Mouse (Mus musculus): ENCODE data around the gene Unk. TPM values are rescaled to one million over a fixed set of nuclear protein-coding genes. Genes with fewer than 3 reads are reported as not detected.

Gene Unk
- total and polyA plus RNA-seq, 3 experiments, result 21.7 to 42.3 TPM; not detected in 1

GRCm38 (mm10) chr11:116037826-116038225, 7.7 kb downstream of the Unk start:
- Histone ChIP-seq H3K4me1 (ENCODE audit: control insufficient read depth in 1 of 2, insufficient read depth in 2 of 2, low read length in 2 of 2) (peaks cover 0 to 2% of the 10 kb centered on the region in 2 experiments; a peak in 1 of 4 replicates), H3K4me3 (ENCODE audit: control insufficient read depth in 1 of 2, insufficient read depth in 1 of 2, low read depth in 2 of 2, low read length in 2 of 2) (no peak overlapping the region), H3K79me2 (ENCODE audit: control insufficient read depth, insufficient read depth, low read length, poor library complexity) (peaks cover 29% of the 10 kb centered on the region), H3K9ac (ENCODE audit: control insufficient read depth, low read depth, low read length, poor library complexity, severe bottlenecking) (no peak overlapping the region), H3K9me3 (replicated peaks; ENCODE audit: insufficient read depth, low read length) (no peaks in the 10 kb centered on the region), H3K27ac (ENCODE audit: control insufficient read depth, low read depth, low read length) (no peak overlapping the region), H3K27me3 (ENCODE audit: control insufficient read depth in 1 of 2, insufficient read depth in 2 of 2, low read length in 2 of 2) (no peaks in the 10 kb centered on the region), H3K36me3 (ENCODE audit: control insufficient read depth in 1 of 2, insufficient read depth in 2 of 2, low read length in 2 of 2) (peaks cover 1 to 41% of the 10 kb centered on the region in 2 experiments)
- TF ChIP-seq TBP (IDR thresholded peaks at IDR 0.05; ENCODE audit: low read depth, low read length), result no peak
- no peak for TF ChIP-seq SIN3A (IDR thresholded peaks at IDR 0.05; ENCODE audit: low read length)
- no peak for TF ChIP-seq MAZ (IDR thresholded peaks at IDR 0.05; ENCODE audit: low read depth, low read length)
- TF ChIP-seq KAT2A (conservative IDR thresholded peaks at IDR 0.05; ENCODE audit: low read depth, low read length), result no peak
- TF ChIP-seq USF1 (IDR thresholded peaks at IDR 0.05; ENCODE audit: low read depth, low read length), result no peak
- TF ChIP-seq ZKSCAN1 (IDR thresholded peaks at IDR 0.05; ENCODE audit: low read depth, low read length), result no peak
- no peak for TF ChIP-seq POLR2AphosphoS2 (IDR thresholded peaks at IDR 0.05; ENCODE audit: low read length)
- TF ChIP-seq MAX (IDR thresholded peaks at IDR 0.05; ENCODE audit: low read length), result no peak
- no peak for TF ChIP-seq GABPA (IDR thresholded peaks at IDR 0.05; ENCODE audit: low read depth, low read length)
- TF ChIP-seq MYB (IDR thresholded peaks at IDR 0.05; ENCODE audit: low read depth, low read length), result no peak
- TF ChIP-seq BHLHE40 (IDR thresholded peaks at IDR 0.05; ENCODE audit: borderline replicate concordance, low read depth, low read length), result no peak
- TF ChIP-seq E2F4 (IDR thresholded peaks at IDR 0.05; ENCODE audit: borderline replicate concordance, low read depth, low read length), result no peak
- TF ChIP-seq HCFC1 (IDR thresholded peaks at IDR 0.05; ENCODE audit: low read depth, low read length), result no peak
- no peak for TF ChIP-seq POLR2AphosphoS5 (IDR thresholded peaks at IDR 0.05; ENCODE audit: borderline replicate concordance, low read depth, low read length)
- no peak for TF ChIP-seq NRF1 (IDR thresholded peaks at IDR 0.05; ENCODE audit: insufficient read depth, low read depth, low read length, poor library complexity, severe bottlenecking)
- TF ChIP-seq ZC3H11A (IDR thresholded peaks at IDR 0.05; ENCODE audit: low read depth, low read length), result no peak
- no peak for TF ChIP-seq ELF1 (IDR thresholded peaks at IDR 0.05; ENCODE audit: low read depth, low read length)
- no peak for TF ChIP-seq CHD1 (IDR thresholded peaks at IDR 0.05; ENCODE audit: low read depth, low read length)
- no peak for DNase-seq (ENCODE audit: low read depth, low spot score)

DNA sequence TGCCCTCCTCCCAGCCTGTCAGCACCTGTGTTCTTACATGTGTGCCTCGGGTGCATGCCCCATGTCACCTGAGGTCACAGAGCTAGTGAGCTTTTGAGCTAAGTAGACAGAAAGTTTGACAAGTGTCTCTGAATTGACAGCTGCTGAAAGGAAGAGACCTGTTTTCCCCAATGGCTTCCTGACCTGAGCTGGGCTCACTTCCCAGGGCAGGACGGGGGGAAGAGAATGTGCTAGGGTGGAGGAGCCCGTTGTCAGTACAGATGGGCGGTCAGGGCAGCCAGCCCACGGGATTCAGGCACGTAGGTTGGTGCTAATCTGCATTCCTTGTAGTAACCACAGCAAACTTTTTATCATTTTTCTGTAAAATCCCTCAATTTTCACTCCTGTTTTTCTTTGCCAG, 10.5 kb downstream of the Unk start:
- Histone ChIP-seq H3K9me3 (replicated peaks; ENCODE audit: insufficient read depth, low read length) (no peaks in the 10 kb centered on the region), H3K79me2 (ENCODE audit: control insufficient read depth, insufficient read depth, low read length, poor library complexity) (peaks cover 11% of the 10 kb centered on the region), H3K36me3 (ENCODE audit: control insufficient read depth in 1 of 2, insufficient read depth in 2 of 2, low read length in 2 of 2) (peaks cover 0 to 43% of the 10 kb centered on the region in 2 experiments; a peak in 2 of 4 replicates), H3K27ac (ENCODE audit: control insufficient read depth, low read depth, low read length) (no peak overlapping the region), H3K4me3 (ENCODE audit: control insufficient read depth in 1 of 2, insufficient read depth in 1 of 2, low read depth in 2 of 2, low read length in 2 of 2) (no peak overlapping the region), H3K9ac (ENCODE audit: control insufficient read depth, low read depth, low read length, poor library complexity, severe bottlenecking) (no peak overlapping the region), H3K27me3 (ENCODE audit: control insufficient read depth in 1 of 2, insufficient read depth in 2 of 2, low read length in 2 of 2) (no peaks in the 10 kb centered on the region), H3K4me1 (ENCODE audit: control insufficient read depth in 1 of 2, insufficient read depth in 2 of 2, low read length in 2 of 2) (no peaks in the 10 kb centered on the region)
- TF ChIP-seq BHLHE40 (IDR thresholded peaks at IDR 0.05; ENCODE audit: borderline replicate concordance, low read depth, low read length), result no peak
- no peak for TF ChIP-seq ELF1 (IDR thresholded peaks at IDR 0.05; ENCODE audit: low read depth, low read length)
- no peak for TF ChIP-seq POLR2A (IDR thresholded peaks at IDR 0.05; ENCODE audit: control insufficient read depth in 1 of 2, insufficient read depth in 1 of 2, low read depth in 1 of 2, low read length in 2 of 2, poor library complexity in 1 of 2)
- no peak for TF ChIP-seq HCFC1 (IDR thresholded peaks at IDR 0.05; ENCODE audit: low read depth, low read length)
- DNase-seq (ENCODE audit: low read depth, low spot score), result no peak

All from MEL (cell line).